Mouse (Mus musculus) erythroblast, embryonic 14.5 days (primary cell): ENCODE measurements around the gene Ccdc153. TPM values are rescaled to one million over a fixed set of nuclear protein-coding genes. Genes with fewer than 3 reads are reported as not detected.

Source experiments
- H3K27me3 ChIP-seq: 2 replicates; pipeline ENCODE4 v1.6.1; 2012; ENCODE audit warnings: inconsistent platforms; ENCODE audit not compliant: control insufficient read depth
- H3K36me3 ChIP-seq: 2 replicates; pipeline ENCODE4 v1.6.1; 2012; ENCODE audit warnings: mild to moderate bottlenecking, inconsistent platforms; ENCODE audit not compliant: control insufficient read depth
- H3K4me1 ChIP-seq: 2 replicates; pipeline ENCODE4 v1.6.1; 2012; ENCODE audit warnings: inconsistent platforms; ENCODE audit not compliant: control insufficient read depth
- H3K4me3 ChIP-seq: replicated peaks from 2 replicates; pipeline ENCODE3; 2012; ENCODE audit warnings: moderate library complexity, mild to moderate bottlenecking, inconsistent platforms
- H3K9me3 ChIP-seq: 2 replicates; pipeline ENCODE4 v1.6.1; 2012; ENCODE audit warnings: low read length, inconsistent platforms, mixed read lengths; ENCODE audit not compliant: control insufficient read depth
- GATA1 ChIP-seq: IDR thresholded peaks from 2 replicates; pipeline ENCODE4 v1.6.1; 2012; ENCODE audit warnings: low read length, inconsistent platforms, mixed read lengths
- TAL1 ChIP-seq: IDR thresholded peaks from 3 replicates; pipeline ENCODE4 v1.6.1; 2012; ENCODE audit warnings: low read length, inconsistent platforms, mixed read lengths
- polyA plus RNA-seq: library from polyadenylated mRNA; stranded (reverse); fragments of >175 nt; gene quantifications from 2 replicates; pipeline ENCODE4 v1.2.3, GENCODE M21; 2012

Gene Ccdc153
- polyA plus RNA-seq, 1 experiment = not detected

DNA sequence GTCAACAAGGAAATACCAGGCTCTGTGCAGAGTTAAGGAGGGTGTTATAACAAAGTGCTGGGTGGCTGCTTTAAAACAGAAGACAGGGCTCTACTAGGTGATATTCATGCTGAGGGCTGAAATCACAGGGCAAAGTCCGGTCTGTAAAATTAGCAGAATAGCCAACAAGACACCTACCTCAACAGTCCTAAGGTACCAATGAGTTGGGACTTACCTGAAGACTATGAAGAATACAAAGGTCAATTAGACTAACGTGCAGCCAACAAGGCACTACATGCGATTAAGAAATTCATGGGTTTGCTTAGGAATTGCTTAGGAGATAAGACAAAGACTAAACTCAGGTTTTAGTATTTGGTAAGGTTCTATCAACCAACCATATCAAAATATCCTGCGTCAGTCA is 31.1 kb upstream of the Ccdc153 start:
- Histone ChIP-seq H3K36me3 (peaks cover 8% of the 10 kb centered on the region), H3K4me1 (peaks cover 1% of the 10 kb centered on the region), H3K4me3 (no peak overlapping the region), H3K27me3 (no peaks in the 10 kb centered on the region), H3K9me3 (no peaks in the 10 kb centered on the region)
- TF ChIP-seq TAL1 (no peak), GATA1 (no peak)

DNA sequence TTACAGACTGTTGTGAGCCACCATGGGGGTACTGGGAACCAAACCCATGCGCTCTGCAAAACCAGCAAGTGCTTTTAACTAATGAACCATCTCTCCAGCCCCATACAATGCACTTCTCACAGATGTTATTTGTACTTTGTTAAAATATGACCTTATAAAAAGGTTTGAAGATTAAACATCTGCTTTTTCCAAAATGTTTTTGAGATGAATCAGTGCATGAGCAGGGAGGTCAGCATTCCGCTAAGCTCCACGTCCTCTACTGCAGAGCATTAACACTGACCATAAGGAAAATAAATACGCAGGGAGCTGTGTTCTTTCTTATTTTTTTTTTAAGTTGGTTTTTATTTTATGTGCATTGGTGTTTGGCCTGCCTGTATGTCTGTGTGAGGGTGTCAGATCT is 28.1 kb upstream of the Ccdc153 start:
- Histone ChIP-seq H3K36me3 (peaks cover 8% of the 10 kb centered on the region), H3K4me1 (no peaks in the 10 kb centered on the region; the same call in 1 of the 2 replicates), H3K9me3 (no peaks in the 10 kb centered on the region), H3K27me3 (no peaks in the 10 kb centered on the region), H3K4me3 (no peak overlapping the region)
- TF ChIP-seq TAL1 (no peak), GATA1 (no peak)

- no peaks in the 10 kb centered on the region for H3K27me3 ChIP-seq
- TF ChIP-seq TAL1 = no peak
- TF ChIP-seq GATA1 = no peak
- H3K4me3 ChIP-seq = no peak overlapping the region
- no peaks in the 10 kb centered on the region; the same call in 1 of the 2 replicates for H3K4me1 ChIP-seq
- H3K36me3 ChIP-seq = peaks cover 8% of the 10 kb centered on the region
- H3K9me3 ChIP-seq = no peaks in the 10 kb centered on the region
Observed at GRCm38 (mm10) chr9:44213538-44213937, 26.9 kb upstream of the Ccdc153 start.

DNA sequence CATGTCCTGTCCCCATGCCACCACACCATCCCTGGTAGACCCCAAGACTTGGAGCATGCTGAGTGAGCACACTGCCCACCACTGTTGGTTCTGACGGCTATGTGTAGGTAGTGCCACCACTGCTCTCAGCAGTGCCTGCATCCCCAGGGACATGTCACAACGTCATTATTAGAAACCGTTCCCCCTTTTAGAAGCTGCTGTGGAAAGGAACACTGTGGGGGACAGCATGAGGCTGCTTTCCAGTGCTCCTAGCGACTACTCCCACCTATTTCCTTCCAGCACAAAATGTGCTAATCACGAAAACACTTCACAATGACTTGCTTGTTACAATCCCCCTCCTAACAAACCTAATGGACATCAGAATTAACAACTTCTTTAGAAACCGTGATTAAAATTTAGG is 14.5 kb upstream of the Ccdc153 start:
- Histone ChIP-seq H3K27me3 (no peaks in the 10 kb centered on the region), H3K36me3 (peaks cover 14% of the 10 kb centered on the region), H3K9me3 (peaks cover 3% of the 10 kb centered on the region; the same call in 1 of the 2 replicates), H3K4me1 (peaks cover 29% of the 10 kb centered on the region), H3K4me3 (no peak overlapping the region)
- TF ChIP-seq GATA1 (no peak), TAL1 (no peak)

GRCm38 (mm10) chr9:44231609-44232008 is 8.9 kb upstream of the Ccdc153 start:
- TF ChIP-seq GATA1 (no peak), TAL1 (no peak)
- Histone ChIP-seq H3K4me3 (peak overlapping the region; percentile 20), H3K27me3 (no peaks in the 10 kb centered on the region), H3K4me1 (peaks cover 45% of the 10 kb centered on the region), H3K9me3 (no peaks in the 10 kb centered on the region), H3K36me3 (peaks cover 16% of the 10 kb centered on the region)

DNA sequence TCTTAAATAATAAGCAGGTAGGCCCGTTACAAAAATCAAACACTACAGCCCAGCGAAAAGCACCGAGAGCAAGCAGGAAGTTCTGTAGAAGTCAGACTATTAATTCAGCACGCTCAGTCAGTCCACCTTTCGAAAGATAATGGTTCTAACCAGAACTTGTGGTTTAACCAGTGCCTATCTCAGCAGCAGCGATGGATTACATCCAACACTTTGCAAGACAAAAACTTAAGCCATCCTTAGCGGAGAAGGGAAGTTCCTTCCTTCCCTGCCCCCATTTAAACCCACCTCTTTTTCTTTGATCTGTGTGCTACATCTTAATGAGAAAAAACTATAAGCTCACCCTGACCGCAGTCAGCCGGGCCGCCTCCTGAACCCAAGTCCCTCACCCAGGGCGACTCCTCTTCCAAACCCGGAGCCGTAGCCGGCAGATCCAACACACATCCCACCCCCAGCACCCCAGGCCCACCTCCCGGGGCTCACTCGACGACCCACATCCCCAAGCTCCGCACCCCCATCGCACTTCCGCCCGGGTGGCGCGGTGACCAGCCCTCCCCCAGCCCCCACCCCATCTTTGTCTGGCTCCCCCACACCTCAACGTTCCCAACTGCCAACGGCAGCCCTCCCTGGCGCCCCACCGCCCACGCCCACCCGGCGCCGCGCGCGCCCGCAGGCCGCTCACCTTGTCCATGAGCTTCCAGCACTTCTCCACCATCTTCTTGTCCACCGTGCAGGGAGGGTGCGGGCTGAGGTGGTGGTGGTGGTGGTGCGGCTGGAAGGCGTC is 7.3 kb upstream of the Ccdc153 start:
- peak overlapping the region; percentile 90 for H3K4me3 ChIP-seq
- TF ChIP-seq GATA1 = no peak
- TF ChIP-seq TAL1 = no peak
- peaks cover 40% of the 10 kb centered on the region for H3K4me1 ChIP-seq
- no peaks in the 10 kb centered on the region for H3K27me3 ChIP-seq
- peaks cover 9% of the 10 kb centered on the region for H3K36me3 ChIP-seq
- H3K9me3 ChIP-seq = no peaks in the 10 kb centered on the region

DNA sequence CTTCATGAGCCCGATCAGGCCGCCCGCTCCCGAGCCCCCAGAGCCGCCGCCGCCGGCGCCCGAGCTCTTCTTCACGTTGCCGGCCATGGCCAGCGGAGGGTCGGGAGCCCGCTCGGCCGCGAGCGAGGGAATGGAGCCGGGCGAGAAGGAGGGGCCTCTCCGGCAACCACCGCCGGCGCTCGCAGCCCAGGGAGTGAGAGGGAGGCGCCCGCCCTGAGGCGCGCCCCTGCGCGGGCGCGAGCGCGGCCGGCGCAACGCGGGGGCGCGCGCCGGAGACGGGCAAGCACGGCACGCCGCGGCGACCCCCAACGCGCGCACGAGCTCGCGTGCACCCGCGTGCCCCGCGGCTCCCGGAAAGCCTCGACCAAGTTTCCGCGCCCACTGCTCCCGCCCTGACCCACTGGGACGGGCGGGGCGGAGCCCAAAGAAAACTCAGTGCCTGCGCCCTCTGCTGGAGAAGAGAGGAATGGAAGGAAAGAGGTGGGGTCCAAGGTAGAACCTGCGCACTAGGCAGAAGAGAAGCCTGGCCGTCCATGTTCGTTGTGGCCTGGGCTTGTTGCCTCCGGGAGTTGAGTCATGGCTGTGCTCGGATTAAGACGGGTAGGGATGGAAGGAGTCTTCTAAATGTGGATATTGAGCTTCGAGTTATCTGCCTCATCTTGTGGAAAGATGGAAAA is 6.5 kb upstream of the Ccdc153 start, which contains the start of gene Cbl:
TSS of gene Cbl (minus strand) at position 248 of the 677 bp plus-strand sequence.
- TF ChIP-seq TAL1 (no peak), GATA1 (no peak)
- Histone ChIP-seq H3K9me3 (no peaks in the 10 kb centered on the region), H3K36me3 (peaks cover 8% of the 10 kb centered on the region), H3K4me1 (peaks cover 37% of the 10 kb centered on the region), H3K27me3 (no peaks in the 10 kb centered on the region), H3K4me3 (peak within 1 kb of the TSS; percentile 90)

GRCm38 (mm10) chr9:44234479-44235427 is 5.7 kb upstream of the Ccdc153 start:
- Histone ChIP-seq H3K4me3 (peak overlapping the region; percentile 90), H3K4me1 (peaks cover 35% of the 10 kb centered on the region), H3K9me3 (no peaks in the 10 kb centered on the region), H3K36me3 (peaks cover 8% of the 10 kb centered on the region), H3K27me3 (no peaks in the 10 kb centered on the region)
- TF ChIP-seq TAL1 (no peak), GATA1 (no peak)

- Histone ChIP-seq H3K27me3 (peaks cover 13% of the 10 kb centered on the region), H3K4me1 (peaks cover 33% of the 10 kb centered on the region), H3K36me3 (peaks cover 4% of the 10 kb centered on the region), H3K4me3 (no peak overlapping the region), H3K9me3 (no peaks in the 10 kb centered on the region)
- TF ChIP-seq GATA1 (no peak), TAL1 (no peak)
Observed at GRCm38 (mm10) chr9:44236601-44237000, 3.9 kb upstream of the Ccdc153 start.
